Mouse (Mus musculus) brain, embryonic 14.5 days (tissue): ENCODE data around the gene Diaph3.

Source experiments
- CTCF ChIP-seq: fragments of 200-500 bp; IDR thresholded peaks from 2 replicates; pipeline ENCODE4 v1.5.1; 2012; ENCODE audit warnings: inconsistent platforms, mild to moderate bottlenecking, moderate library complexity, borderline replicate concordance; ENCODE audit not compliant: insufficient read depth, insufficient read length; ENCODE audit errors: extremely low read depth
- POLR2A ChIP-seq: fragments of 200-500 bp; IDR thresholded peaks from 2 replicates; pipeline ENCODE4 v1.6.1; 2012; ENCODE audit warnings: mild to moderate bottlenecking, inconsistent platforms, borderline replicate concordance; ENCODE audit not compliant: poor library complexity, insufficient read depth, insufficient read length, severe bottlenecking; ENCODE audit errors: extremely low read depth

- no peak for TF ChIP-seq CTCF
- TF ChIP-seq POLR2A = no peak
These were observed 354.2 kb downstream of the Diaph3 start for GRCm38 (mm10) chr14:86786866-86787265.
